Mouse (Mus musculus) heart, postnatal 0 days (tissue): Measurements from ENCODE around the gene Cyp2j8.

ENCODE experiments used
- CTCF ChIP-seq: IDR thresholded peaks from 2 replicates; pipeline ENCODE4 v1.5.1; 2016; ENCODE audit warnings: antibody characterized with exemption, control low read depth, low read depth
- EP300 ChIP-seq: IDR thresholded peaks from 2 replicates; pipeline ENCODE4 v1.6.1; 2016; ENCODE audit warnings: antibody characterized with exemption, low read depth

GRCm38 (mm10) chr4:96507286-96507685 lies at the start of gene Cyp2j8:
- TF ChIP-seq CTCF (no peak), EP300 (no peak)
